Mouse (Mus musculus) forebrain, embryonic 11.5 days (tissue): ENCODE data around the gene Cdh23. TPM values are rescaled to one million over a fixed set of nuclear protein-coding genes. Genes with fewer than 3 reads are reported as not detected.
"Not testable (repeated sequence)": the region's sequence is repeated elsewhere in the genome, so short reads cannot be mapped to it uniquely, and the experiment has no call there.

Source experiments
- ATAC-seq: fragments of 200-750 bp; cut with Nextera tagmentation; replicated peaks from 2 replicates; pipeline ENCODE4 v1.8.0; 2017; ENCODE audit warnings: moderate TSS enrichment; ENCODE audit not compliant: low FRiP score
- DNase-seq: peaks from one replicate; pipeline ENCODE4 v3.0.0-alpha.2; 2017; ENCODE audit warnings: low spot score
- H3K27ac ChIP-seq: fragments of 300-500 bp; sonication (generic); 2 replicates; pipeline ENCODE4 v1.5.1; 2014; ENCODE audit warnings: low read depth, low read length
- H3K27me3 ChIP-seq: fragments of 300-500 bp; sonication (generic); 2 replicates; pipeline ENCODE4 v1.6.1; 2014; ENCODE audit warnings: mild to moderate bottlenecking, low read length, mixed read lengths; ENCODE audit not compliant: control insufficient read depth, insufficient read depth
- H3K36me3 ChIP-seq: fragments of 300-500 bp; sonication (generic); 2 replicates; pipeline ENCODE4 v1.6.1; 2014; ENCODE audit warnings: mild to moderate bottlenecking, low read length, moderate library complexity, mixed read lengths; ENCODE audit not compliant: control insufficient read depth, insufficient read depth
- H3K4me1 ChIP-seq: fragments of 300-500 bp; sonication (generic); replicated peaks from 2 replicates; pipeline ENCODE4 v1.6.1; 2014; ENCODE audit warnings: low read length, mixed read lengths; ENCODE audit not compliant: control insufficient read depth, insufficient read depth
- H3K4me2 ChIP-seq: fragments of 300-500 bp; sonication (generic); 2 replicates; pipeline ENCODE4 v1.6.1; 2014; ENCODE audit warnings: low read depth, mild to moderate bottlenecking, low read length, moderate library complexity, mixed read lengths; ENCODE audit not compliant: severe bottlenecking
- H3K4me3 ChIP-seq: fragments of 300-500 bp; sonication (generic); 2 replicates; pipeline ENCODE4 v1.5.1; 2014; ENCODE audit warnings: low read depth, low read length
- H3K9ac ChIP-seq: fragments of 300-500 bp; sonication (generic); 2 replicates; pipeline ENCODE4 v1.6.1; 2014; ENCODE audit warnings: low read length
- H3K9me3 ChIP-seq: fragments of 300-500 bp; sonication (generic); 2 replicates; pipeline ENCODE4 v1.6.1; 2016; ENCODE audit warnings: low read length, mixed read lengths; ENCODE audit not compliant: control insufficient read depth
- WGBS: fragments of 180-500 bp; shearing (Covaris S2); extraction: QIAGEN DNeasy Blood & Tissue Kit; methylation state at CpG from one replicate; pipeline ENCODE4 v1.1.7; 2014; 5-methylcytosine and 5-hydroxymethylcytosine counted together
- polyA plus RNA-seq: library from polyadenylated mRNA; unstranded; fragments of >200 nt; fragmentation: Nextera tagmentation; extraction: Ambion mirVana; gene quantifications from 2 replicates; pipeline ENCODE4 v1.2.1, GENCODE M21; 2014

The Cdh23 gene
- polyA plus RNA-seq, 1 experiment from 2014 or later = 0.36 TPM

DNA sequence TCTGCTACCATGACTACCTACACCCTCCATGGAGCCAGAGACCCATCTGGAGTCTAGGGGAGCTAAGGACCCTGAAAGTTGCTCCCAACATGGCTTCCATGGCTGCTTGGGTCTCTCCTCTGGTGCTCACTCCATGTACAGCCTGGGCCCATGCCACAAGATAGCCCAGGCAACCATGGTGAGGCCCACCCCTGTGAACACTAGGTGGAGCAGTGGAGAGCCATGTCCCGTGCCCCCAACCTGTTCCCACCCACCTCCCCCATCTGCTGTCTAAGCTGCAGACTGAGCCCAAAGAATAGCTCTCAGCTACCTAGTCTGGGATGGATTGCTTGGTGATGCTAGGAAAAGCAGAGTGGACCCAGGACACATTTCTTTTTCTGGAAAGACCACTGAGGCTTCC, 27.1 kb upstream of the Cdh23 start:
- DNase-seq (no peak), ATAC-seq (no peak)
- H3K4me2 ChIP-seq = no peak overlapping the region
- no peaks in the 10 kb centered on the region for H3K36me3 ChIP-seq
- 50% methylated on average over 1 of the region's 1 CpGs for WGBS
- H3K27ac ChIP-seq = no peak overlapping the region
- H3K4me1 ChIP-seq = peaks cover 3% of the 10 kb centered on the region; the same call in 1 of the 2 replicates
- no peak overlapping the region for H3K4me3 ChIP-seq
- no peaks in the 10 kb centered on the region for H3K27me3 ChIP-seq
- H3K9me3 ChIP-seq = no peaks in the 10 kb centered on the region
- H3K9ac ChIP-seq = no peak overlapping the region

DNA sequence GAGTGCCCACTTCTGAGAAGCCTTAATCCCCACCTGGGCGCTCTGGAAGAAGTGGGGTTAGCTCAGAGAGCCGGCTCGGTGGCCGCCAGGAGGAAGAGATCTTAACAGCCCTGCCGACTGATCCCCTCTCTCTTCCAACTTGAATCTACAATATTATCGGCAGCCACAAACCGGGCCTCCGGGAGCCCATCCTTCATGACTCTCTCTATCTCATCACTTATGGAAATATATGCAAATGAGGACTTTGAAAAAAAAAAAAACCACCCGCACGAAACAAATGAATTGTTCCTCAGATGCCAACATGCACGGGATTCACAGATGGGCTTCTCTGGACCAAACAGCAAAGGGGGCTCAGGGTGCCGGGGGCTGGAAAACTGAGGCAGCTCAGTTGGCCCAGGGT, 25.4 kb upstream of the Cdh23 start:
- ATAC-seq = no peak
- DNase-seq = no peak
- 47% methylated on average over 12 of the region's 12 CpGs for WGBS

DNA sequence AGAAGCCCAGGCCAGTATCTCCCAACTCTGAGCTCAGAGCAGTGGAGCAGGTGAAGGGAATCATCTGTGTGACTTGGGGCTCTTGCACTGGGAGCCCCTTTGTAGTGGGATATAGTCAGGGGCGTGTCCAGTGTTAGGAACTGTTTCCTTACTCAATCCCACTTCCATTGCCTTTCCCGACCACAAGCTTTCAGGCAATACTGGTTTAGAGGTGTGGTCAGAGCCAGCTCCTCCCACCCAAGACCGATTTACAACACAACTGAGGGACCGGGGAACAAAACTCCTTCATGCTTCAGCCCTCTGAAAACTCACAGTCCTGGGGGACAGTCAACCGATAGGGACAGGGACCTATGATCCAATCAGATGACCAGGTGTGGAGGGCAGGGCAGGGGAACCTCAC, 24.2 kb upstream of the Cdh23 start:
- Histone ChIP-seq H3K27me3 (no peaks in the 10 kb centered on the region), H3K9ac (no peak overlapping the region), H3K4me2 (no peak overlapping the region), H3K4me1 (peaks cover 3% of the 10 kb centered on the region; the same call in 1 of the 2 replicates), H3K36me3 (no peaks in the 10 kb centered on the region), H3K9me3 (no peaks in the 10 kb centered on the region), H3K27ac (no peak overlapping the region), H3K4me3 (no peak overlapping the region)
- DNase-seq (no peak), ATAC-seq (no peak)
- WGBS = 83% methylated on average over 5 of the region's 5 CpGs

More for the DNA sequence above, 25.4 kb upstream of the Cdh23 start:
- Histone ChIP-seq H3K4me1 (peaks cover 3% of the 10 kb centered on the region; the same call in 1 of the 2 replicates), H3K9me3 (no peaks in the 10 kb centered on the region), H3K27ac (no peak overlapping the region), H3K4me3 (no peak overlapping the region), H3K36me3 (no peaks in the 10 kb centered on the region), H3K4me2 (no peak overlapping the region), H3K27me3 (no peaks in the 10 kb centered on the region), H3K9ac (no peak overlapping the region)

DNA sequence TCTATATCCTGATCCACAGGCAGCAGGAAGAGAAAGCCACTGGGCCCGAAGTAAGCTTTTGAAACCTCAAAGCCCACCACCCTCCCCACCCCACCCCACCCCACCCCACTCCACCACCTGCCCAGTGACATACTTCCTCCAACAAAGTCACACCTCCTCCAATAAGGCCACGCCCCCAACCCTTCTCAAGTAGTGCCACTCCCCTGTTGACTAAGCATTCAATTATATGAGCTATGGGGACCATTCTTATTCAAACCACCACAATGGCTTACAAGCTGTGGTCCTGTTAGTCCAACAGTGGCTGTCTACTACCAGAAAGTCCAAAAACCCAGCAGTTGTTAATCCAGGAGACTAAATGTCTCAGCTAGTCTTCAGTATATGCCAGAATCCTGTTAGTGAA, 22.2 kb upstream of the Cdh23 start:
- Histone ChIP-seq H3K27ac (no peak overlapping the region), H3K36me3 (no peaks in the 10 kb centered on the region), H3K27me3 (no peaks in the 10 kb centered on the region), H3K4me3 (no peak overlapping the region), H3K9me3 (no peaks in the 10 kb centered on the region; the same call in 1 of the 2 replicates), H3K4me2 (no peak overlapping the region), H3K4me1 (peaks cover 3% of the 10 kb centered on the region; the same call in 1 of the 2 replicates), H3K9ac (no peak overlapping the region)
- DNase-seq = no peak
- ATAC-seq = no peak
- WGBS = 80% methylated on average over 2 of the region's 2 CpGs

DNA sequence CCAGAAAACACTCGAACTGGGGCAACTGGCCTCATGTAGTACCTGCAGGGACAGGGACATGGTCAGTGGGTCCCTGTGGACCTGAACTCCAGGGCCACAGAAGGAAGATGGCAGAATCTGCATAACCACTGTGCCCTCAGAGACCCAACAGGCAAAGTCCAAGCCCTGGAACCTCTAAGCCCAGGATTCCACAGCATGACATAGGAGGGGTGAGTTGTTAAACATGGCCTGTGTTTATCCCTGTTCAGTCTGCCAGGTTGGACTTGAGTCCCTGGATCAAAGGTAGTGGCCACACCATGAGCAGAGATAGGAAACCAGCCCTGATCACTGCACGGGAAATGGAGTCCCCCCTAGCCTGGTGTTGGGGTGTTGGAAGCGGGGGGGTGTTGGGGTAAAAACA, 20.2 kb upstream of the Cdh23 start:
- H3K27ac ChIP-seq = no peak overlapping the region
- no peak overlapping the region for H3K4me2 ChIP-seq
- DNase-seq = no peak
- no peaks in the 10 kb centered on the region for H3K4me1 ChIP-seq
- peaks cover 2% of the 10 kb centered on the region; the same call in 1 of the 2 replicates for H3K9me3 ChIP-seq
- no peak for ATAC-seq
- no peaks in the 10 kb centered on the region for H3K36me3 ChIP-seq
- no peaks in the 10 kb centered on the region for H3K27me3 ChIP-seq
- no peak overlapping the region for H3K4me3 ChIP-seq
- no peak overlapping the region for H3K9ac ChIP-seq
- 94% methylated on average over 3 of the region's 3 CpGs for WGBS

DNA sequence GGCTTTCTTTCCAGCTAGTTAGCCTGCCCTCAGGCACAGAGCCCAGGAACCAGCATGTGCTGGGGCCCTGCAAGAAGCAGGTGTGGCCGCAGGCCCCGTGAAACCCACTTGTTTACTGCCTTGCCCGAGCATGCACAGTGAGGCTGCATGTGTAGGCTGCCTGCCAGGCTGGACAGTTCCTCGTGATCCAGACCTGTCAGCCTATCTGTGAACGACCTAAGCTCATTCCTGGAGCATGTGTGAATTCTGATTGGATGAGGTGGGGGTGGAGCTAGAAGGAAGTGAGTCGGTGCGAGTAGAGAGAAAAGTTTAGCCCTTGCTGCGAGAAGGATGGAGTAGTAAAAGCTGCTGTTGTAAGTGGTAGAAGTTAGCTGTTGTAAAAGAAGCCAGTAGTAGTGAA, 16.0 kb upstream of the Cdh23 start:
- not testable (repeated sequence) for H3K36me3 ChIP-seq, H3K4me3 ChIP-seq, ATAC-seq, H3K4me1 ChIP-seq, H3K27me3 ChIP-seq, H3K27ac ChIP-seq, H3K9ac ChIP-seq, H3K4me2 ChIP-seq, DNase-seq, H3K9me3 ChIP-seq
- 66% methylated on average over 7 of the region's 8 CpGs for WGBS

DNA sequence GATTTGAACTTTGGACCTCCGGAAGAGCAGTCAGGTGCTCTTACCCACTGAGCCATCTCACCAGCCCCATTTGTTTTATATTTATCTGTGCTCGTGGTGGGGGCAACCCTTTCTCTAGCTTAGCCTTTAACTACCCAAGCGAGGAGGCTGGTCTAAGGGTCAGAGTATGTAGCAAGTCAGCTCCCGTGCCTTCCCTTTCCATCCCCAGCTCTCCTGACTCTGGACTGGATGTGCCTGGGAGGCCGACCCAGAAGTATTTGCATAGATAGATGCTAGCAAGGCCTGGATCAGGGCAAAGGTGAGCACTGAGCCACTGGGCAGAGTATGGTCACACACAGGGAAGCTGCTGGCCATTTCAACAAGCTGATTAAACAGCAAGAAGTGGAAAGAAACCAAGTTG, 12.5 kb upstream of the Cdh23 start:
- Histone ChIP-seq H3K36me3 (no peaks in the 10 kb centered on the region), H3K9me3 (peaks cover 2% of the 10 kb centered on the region; the same call in 1 of the 2 replicates), H3K27me3 (no peaks in the 10 kb centered on the region; the same call in 1 of the 2 replicates), H3K4me1 (no peaks in the 10 kb centered on the region), H3K27ac (no peak overlapping the region), H3K9ac (no peak overlapping the region), H3K4me3 (no peak overlapping the region), H3K4me2 (no peak overlapping the region)
- no peak for ATAC-seq
- WGBS = 84% methylated on average over 5 of the region's 5 CpGs
- no peak for DNase-seq

DNA sequence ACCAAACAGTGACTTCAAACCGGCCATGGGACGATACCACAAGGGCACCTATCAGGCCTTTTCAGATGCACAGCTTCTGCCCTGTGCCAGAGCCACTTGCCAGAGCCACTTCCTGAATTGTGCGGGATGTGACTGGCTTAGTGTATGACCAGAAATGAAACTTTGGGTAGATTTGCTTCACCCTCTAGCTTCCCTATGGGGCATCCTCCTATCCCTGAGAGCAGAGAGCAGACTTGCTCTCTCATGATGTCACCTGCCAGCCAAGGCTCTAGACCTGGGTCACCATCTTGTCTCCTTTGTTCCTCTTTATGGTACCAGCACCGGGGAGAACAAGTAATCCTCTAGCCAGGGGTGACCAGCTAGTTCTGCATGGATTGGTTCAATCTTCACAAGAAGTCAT, 10.0 kb upstream of the Cdh23 start:
- Histone ChIP-seq H3K4me3 (no peak overlapping the region), H3K27me3 (no peaks in the 10 kb centered on the region; the same call in 1 of the 2 replicates), H3K27ac (no peak overlapping the region), H3K9ac (no peak overlapping the region), H3K9me3 (no peaks in the 10 kb centered on the region), H3K36me3 (no peaks in the 10 kb centered on the region), H3K4me2 (no peak overlapping the region), H3K4me1 (no peaks in the 10 kb centered on the region)
- DNase-seq (no peak), ATAC-seq (no peak)
- WGBS = 87% methylated on average over 4 of the region's 4 CpGs

DNA sequence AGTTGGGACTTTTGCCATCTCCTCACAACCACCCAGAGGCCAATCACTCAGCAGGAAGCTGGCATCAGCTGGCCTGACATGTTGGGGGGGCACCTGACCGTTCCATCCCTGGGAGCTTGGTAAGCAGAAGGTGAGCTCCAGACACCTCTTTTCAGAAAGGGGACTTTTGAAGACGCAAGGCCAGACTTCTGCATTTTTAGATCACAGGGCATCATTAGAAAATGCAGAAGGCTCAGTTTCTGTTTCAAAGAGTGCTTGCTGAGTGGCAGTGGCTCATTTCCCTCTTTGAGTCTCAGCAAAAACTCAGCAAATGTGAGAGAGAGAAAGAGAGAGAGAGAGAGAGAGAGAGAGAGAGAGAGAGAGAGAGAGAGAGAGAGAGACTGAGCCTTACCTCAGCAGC, 8.8 kb upstream of the Cdh23 start:
- no peaks in the 10 kb centered on the region for H3K4me1 ChIP-seq
- ATAC-seq = no peak
- no peak overlapping the region for H3K27ac ChIP-seq
- no peaks in the 10 kb centered on the region for H3K36me3 ChIP-seq
- WGBS = 77% methylated on average over 2 of the region's 2 CpGs
- H3K27me3 ChIP-seq = no peaks in the 10 kb centered on the region; the same call in 1 of the 2 replicates
- H3K9ac ChIP-seq = no peak overlapping the region
- H3K9me3 ChIP-seq = no peaks in the 10 kb centered on the region
- no peak overlapping the region for H3K4me3 ChIP-seq
- DNase-seq = no peak
- H3K4me2 ChIP-seq = no peak overlapping the region
